Mouse (Mus musculus): ENCODE results near the gene Gm10382.

Gene Gm10382

GRCm38 (mm10) chr5:125389131-125389578 is at the start of gene Gm10382:
Gene Gm10382, plus strand, starts transcription at chr5:125389322.
- in situ Hi-C loops (cut with MseI, MboI): no loop called here

- in situ Hi-C loops (cut with MseI, MboI): no loop called here
These were observed 49.1 kb upstream of the Gm10382 start for GRCm38 (mm10) chr5:125339851-125340531.

GRCm38 (mm10) chr5:125340547-125341262 is 48.4 kb upstream of the Gm10382 start, which contains the start of gene Scarb1:
Gene Scarb1, minus strand, starts transcription at chr5:125341094.
- in situ Hi-C loops (cut with MseI, MboI): no loop called here

GRCm38 (mm10) chr5:125341459-125342090 is 47.5 kb upstream of the Gm10382 start:
- in situ Hi-C loops (cut with MseI, MboI): no loop called here

- in situ Hi-C loops (cut with MseI, MboI): no loop called here
These were observed 44.8 kb upstream of the Gm10382 start for GRCm38 (mm10) chr5:125344296-125344695.

- in situ Hi-C loops (cut with MseI, MboI): no loop called here
These were observed 41.1 kb upstream of the Gm10382 start for GRCm38 (mm10) chr5:125348067-125348466.

- in situ Hi-C loops (cut with MseI, MboI): no loop called here
These were observed 40.6 kb upstream of the Gm10382 start for GRCm38 (mm10) chr5:125348487-125348886.

- in situ Hi-C loops (cut with MseI, MboI): no loop called here
These were observed 39.7 kb upstream of the Gm10382 start for GRCm38 (mm10) chr5:125349391-125349790.

- in situ Hi-C loops (cut with MseI, MboI): no loop called here
These were observed 38.1 kb upstream of the Gm10382 start for GRCm38 (mm10) chr5:125351057-125351456.

GRCm38 (mm10) chr5:125351939-125352338 is 37.2 kb upstream of the Gm10382 start:
- in situ Hi-C loops (cut with MseI, MboI): no loop called here

- in situ Hi-C loops (cut with MseI, MboI): no loop called here
These were observed 36.3 kb upstream of the Gm10382 start for GRCm38 (mm10) chr5:125352781-125353294.

- in situ Hi-C loops (cut with MseI, MboI): no loop called here
These were observed 34.1 kb upstream of the Gm10382 start for GRCm38 (mm10) chr5:125354885-125355492.

GRCm38 (mm10) chr5:125355650-125356049 is 33.5 kb upstream of the Gm10382 start:
- in situ Hi-C loops (cut with MseI, MboI): no loop called here

GRCm38 (mm10) chr5:125357543-125358269 is 31.4 kb upstream of the Gm10382 start:
- in situ Hi-C loops (cut with MseI, MboI): no loop called here

- in situ Hi-C loops (cut with MseI, MboI): no loop called here
These were observed 30.9 kb upstream of the Gm10382 start for GRCm38 (mm10) chr5:125358270-125358608.

- in situ Hi-C loops (cut with MseI, MboI): no loop called here
These were observed 28.6 kb upstream of the Gm10382 start for GRCm38 (mm10) chr5:125360566-125360965.

GRCm38 (mm10) chr5:125360981-125361510 is 28.1 kb upstream of the Gm10382 start:
- in situ Hi-C loops (cut with MseI, MboI): no loop called here

GRCm38 (mm10) chr5:125363894-125364293 is 25.2 kb upstream of the Gm10382 start:
- in situ Hi-C loops (cut with MseI, MboI): no loop called here

- in situ Hi-C loops (cut with MseI, MboI): loop anchor here in 1 of 2 experiments (5.0 kb wide), 1 partner anchor 93 kb away; no protein-coding TSS in a partner anchor
These were observed 24.2 kb upstream of the Gm10382 start for GRCm38 (mm10) chr5:125364851-125365429.

GRCm38 (mm10) chr5:125368156-125368555 is 21.0 kb upstream of the Gm10382 start:
- in situ Hi-C loops (cut with MseI, MboI): loop anchor here in 1 of 2 experiments (5.0 kb wide), 1 partner anchor 96 kb away; no protein-coding TSS in a partner anchor

All from mouse trophoblast stem cell (cell line).